Mouse (Mus musculus): Measurements from ENCODE around the gene Gm11985.

GRCm38 (mm10) chr11:7193134-7193533 lies 4.8 kb upstream of the Gm11985 start:
- TF ChIP-seq CTCF (IDR thresholded peaks at IDR 0.05; ENCODE audit: low read depth) (no peak), EP300 (IDR thresholded peaks at IDR 0.05; ENCODE audit: low read depth) (no peak)
